Mouse (Mus musculus): Measurements from ENCODE around the gene Hspa12b. TPM values are rescaled to one million over a fixed set of nuclear protein-coding genes. Genes with fewer than 3 reads are reported as not detected.

The Hspa12b gene
- polyA plus RNA-seq, 1 experiment: 30.8 TPM

DNA sequence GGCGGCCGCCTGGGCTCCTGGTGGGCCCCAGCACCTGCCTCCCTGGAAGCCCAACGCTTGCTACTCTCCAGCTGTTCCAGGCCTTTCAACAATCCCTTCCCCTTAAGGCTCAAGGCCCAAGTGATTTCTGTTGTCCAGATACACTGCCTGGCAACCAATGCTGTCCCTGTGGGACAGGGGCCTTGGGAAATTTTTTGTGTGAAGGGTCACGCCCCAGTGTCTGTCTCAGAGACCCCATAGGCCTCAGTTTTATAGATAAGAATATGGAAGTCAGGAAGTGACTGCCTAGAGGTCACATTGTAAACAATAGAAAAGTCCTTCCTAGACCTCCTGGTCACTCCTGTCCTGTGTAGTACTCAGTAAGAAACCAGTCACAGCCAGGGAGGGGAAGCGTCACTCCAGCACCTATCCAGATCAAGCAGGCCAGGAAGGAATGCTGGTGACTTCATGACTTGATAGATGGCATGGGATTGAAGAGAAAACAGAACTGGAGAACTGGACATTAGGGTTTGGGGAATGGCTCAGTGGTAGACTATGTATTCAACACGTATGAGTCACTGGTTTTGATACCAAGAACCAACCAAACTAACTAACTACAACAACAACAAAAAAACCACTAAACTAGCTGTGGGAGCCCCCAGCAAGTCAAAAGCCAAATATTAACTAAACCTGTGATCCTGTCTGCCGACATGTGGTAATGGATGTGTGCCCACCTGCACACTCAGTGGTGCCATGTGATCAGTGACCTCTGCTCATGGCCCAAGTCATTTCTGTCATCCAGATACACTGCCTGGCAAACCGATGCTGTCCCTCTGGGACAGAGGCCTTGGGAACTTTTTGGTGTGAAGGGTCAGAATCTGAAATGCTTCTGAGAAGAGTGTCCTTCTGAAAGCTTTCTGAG lies 21.5 kb downstream of the Hspa12b start:
- DNase-seq (ENCODE audit: low read depth): no peak

DNA sequence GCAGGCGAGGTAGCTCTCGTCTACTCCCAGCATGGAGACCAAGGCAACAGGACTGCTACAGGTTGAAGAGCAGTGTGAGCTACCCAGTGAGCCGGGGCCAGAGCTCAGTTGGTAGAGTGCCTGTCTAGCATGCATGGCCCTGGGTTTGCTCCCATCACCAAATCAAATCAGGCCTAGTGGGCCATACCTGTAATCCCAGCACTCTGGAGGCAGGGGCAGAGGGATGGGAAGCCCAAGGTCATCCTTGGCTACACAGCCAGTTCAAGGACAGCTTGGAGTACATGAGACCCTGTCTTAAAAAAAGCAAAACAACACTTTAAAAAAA lies 22.1 kb downstream of the Hspa12b start:
- no peak for DNase-seq (ENCODE audit: low read depth)

DNA sequence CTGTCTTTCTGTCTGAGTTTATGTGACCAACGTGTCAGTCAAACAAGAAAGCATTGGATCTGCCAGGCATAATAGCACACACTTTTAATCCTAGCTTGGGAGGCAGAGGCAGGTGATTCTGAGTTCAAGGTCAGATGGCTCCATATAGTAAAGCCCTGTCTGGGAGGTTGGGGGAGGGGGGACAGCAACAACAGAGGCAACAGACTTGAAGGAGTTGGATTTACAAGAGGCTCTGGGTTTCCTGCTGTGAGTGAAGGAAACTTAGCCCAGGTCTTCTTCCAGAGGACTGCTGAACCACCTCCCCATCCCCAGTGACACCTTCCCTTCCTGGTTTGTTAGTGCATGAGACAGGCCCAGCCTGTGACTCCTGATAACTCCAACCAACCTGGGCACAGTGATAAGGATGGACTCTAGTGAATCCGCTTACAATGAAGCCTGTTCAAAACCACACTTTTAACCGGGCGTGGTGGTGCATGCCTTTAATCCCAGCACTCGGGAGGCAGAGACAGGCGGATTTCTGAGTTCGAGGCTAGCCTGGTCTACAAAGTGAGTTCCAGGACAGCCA lies 25.2 kb downstream of the Hspa12b start:
- no peak for DNase-seq (ENCODE audit: low read depth)

DNA sequence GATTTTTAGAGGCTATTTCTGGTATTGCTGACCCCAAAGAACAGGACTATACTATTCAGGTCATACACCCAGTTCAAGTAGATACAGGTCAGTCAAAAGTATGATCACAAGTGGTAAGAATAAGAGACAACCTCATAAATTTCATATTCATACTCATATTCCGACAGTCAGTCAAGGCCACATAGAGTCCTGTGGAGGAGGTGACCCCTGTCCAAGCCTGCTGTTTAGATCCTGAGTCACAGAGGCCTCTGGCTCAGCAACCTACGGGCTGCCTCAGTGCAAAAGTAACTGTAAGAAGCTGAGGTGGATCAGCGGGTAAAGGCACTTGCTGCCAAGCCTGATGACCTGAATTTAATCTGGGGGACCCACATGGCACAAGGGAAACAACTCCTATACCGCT lies 27.0 kb downstream of the Hspa12b start:
- DNase-seq (ENCODE audit: low read depth): no peak

DNA sequence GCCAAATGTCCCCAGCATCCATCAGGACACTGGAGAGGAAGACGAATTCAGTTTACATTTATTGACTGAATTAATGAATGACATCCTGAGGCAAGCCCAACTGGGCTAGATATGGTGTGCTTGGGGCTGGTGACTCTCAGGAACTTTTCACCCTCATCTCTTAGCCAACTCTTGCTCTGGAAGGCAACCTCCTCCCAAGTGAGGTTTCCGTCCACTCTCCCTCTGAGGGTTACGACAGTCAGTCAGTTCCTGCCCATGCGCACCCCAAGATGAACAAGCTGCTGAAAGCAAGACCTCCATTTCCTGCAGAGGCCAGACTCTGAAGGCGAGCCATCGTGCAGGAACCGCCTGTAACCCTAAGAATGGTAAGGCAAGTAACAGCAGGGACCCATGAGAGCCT lies 29.9 kb downstream of the Hspa12b start:
- no peak for DNase-seq (ENCODE audit: low read depth)

DNA sequence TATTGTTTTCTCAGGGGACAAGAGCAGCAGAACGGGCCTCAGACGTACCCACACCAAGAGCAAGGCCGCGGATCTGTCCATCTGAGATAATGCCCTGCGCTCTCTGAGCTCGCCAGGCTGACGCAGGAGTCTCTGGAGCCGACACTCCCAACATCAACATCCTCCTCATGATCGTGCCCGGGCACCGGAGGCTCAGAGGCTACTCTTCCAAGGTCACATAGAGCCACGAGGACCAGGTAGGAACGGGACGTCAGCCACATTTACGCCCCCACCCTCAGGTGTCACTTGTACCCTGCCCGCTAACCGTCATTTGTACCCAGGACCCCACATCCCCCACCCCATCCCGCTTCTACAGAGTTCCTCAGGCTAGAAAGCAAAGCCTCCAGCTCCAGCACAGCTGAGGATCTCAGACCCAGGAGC lies 32.4 kb downstream of the Hspa12b start:
- DNase-seq (ENCODE audit: low read depth): no peak

DNA sequence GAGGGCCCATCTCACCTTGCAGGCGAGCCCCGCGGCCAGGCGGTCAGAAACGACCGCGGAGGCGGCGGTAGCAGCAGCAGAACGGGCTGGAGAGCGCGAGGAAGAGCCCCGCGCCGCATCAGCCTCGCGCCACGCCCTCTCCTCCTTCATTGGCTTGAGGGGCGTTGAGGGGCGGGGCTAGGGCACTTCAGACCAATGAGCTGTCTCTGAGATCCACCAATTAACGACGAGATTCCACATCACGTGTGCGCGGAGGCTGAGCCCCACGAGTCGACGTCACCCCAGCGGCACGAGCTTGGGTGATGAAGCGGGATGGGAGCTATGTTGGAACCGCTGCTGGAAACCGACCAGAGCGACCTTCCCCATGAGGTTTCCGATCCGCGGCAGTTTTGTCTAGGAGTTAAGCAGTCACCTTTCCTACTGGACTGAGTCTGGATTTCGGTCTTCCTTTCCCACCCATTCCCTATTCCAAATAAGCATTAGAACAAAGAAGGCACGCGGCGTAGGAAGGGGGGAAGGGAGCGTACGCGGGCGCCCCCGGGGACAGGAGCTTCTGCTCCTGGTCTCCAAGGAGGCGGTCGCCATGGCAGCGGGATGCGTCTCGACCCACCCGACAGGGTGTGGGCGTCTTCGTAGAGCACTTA lies 33.0 kb downstream of the Hspa12b start, which contains the start of gene 1700037H04Rik:
Gene 1700037H04Rik, minus strand, starts transcription at position 144 of the 644 bp plus-strand sequence.
- peak; percentile 69 for DNase-seq (ENCODE audit: low read depth)

DNA sequence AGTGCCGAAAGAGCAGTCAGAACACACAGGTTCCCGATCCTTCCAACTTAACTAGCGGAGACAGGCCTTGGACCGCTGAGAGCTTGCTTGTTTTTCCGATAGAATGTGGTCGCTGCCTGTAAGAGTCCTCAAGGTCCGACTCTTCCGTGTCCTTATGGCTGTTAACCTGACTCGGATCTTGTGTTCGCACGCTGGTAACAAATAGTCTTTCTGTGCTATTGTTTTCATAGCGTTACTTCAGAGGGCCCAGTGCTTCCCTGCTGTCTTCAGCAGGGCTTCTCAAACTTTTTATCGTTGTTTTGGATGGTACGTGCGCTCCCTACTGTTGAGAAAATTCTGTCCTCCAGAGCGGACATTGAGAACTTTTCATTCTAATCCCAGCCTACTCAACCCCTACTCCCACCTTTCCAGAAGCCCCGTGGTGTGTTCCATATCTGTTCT lies 33.6 kb downstream of the Hspa12b start:
- DNase-seq (ENCODE audit: low read depth): no peak

DNA sequence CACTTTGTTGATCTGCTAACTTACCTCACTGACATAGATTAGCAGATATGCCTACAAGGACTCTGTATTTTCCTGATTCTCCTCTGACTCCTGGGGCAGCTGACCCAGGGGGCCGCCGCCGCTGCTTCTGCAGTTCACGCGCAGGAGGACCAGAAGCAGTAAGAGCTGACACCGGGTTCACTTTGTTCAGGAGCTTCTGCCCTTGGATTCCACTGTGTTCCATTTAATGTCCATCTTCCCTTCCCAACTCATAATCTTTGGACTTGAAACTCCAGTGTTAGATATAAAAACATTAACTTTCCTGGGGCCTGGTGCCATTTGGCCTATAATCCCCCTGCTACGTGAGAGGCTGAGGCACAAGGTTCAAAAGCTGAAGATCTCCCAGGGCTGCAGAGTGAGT lies 36.8 kb downstream of the Hspa12b start:
- no peak for DNase-seq (ENCODE audit: low read depth)

DNA sequence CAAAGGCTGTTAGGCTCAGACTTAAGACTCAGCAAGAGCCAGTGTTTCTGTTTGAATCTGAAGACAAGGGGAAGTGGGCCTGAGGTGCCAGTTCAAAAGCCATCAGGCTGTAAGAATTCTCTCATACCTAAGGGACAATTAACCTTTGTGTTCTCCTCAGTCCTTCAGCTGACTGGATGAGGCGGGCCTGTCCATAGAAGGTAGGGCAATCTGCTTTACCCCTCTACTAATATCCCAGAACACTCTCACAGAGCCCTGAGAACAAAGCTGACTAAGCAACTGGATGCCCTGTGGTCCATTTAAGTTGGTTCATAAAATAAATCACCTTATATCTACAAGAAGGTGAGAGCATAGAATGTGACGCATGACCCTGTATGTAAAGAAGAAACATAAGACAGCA lies 39.1 kb downstream of the Hspa12b start:
- no peak for DNase-seq (ENCODE audit: low read depth)

DNA sequence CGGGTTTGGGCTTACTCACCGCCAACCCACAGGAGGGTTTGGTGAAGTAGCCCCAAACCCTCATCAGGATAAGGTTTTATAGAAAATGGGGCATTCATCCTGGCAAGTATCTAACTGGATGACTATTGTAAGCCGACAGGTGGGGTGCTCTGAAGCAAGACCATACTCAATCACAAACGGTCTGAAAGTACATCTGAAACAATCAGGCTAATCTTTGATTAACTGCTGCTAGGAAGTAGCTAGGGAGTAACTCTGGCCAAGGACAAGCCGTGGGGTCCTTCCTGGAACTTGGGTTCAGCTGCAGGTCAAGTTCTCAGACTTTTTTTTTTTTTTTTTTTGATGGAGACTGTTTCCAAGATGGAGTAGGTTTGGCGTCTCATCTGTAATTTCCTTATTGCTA lies 40.9 kb downstream of the Hspa12b start:
- no peak for DNase-seq (ENCODE audit: low read depth)

DNA sequence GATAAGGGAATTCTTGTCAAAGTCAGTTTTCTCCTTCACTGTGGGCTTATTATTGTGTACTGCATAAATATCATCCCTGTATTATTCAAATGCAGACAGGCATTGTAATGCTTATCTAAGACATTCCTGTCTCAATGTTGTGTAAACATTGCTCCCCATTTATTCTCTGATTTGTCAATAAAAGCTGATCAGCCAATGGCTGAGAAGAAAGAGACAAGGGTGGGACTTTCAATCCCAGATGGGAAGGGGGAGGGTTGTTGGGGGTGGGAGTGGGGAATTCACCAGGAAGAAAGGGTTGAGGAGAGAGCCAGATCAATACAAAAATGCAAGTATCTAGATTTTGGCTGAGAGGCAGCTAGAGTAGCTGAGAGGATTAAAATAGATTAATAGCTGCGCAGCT lies 41.8 kb downstream of the Hspa12b start:
- DNase-seq (ENCODE audit: low read depth): no peak

DNA sequence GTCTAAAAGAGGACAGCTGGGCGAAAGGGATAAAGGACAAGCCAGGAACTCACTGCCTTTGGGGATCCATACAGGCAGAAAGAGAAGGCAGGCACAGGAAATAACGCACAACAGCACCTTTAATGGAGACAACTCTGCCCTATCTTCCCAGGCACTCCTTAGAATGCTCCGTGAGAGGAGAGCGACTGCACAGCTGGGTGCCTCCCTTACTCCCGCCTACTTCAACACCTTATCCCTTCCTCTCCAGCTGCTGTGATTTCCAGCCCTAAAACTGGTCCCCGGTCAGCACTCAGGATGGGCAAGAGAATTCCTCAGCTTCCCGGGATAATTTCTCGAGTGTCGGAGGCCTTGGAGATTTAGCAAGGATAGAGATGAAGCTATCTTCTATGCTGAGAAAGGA lies 43.9 kb downstream of the Hspa12b start:
- no peak for DNase-seq (ENCODE audit: low read depth)

DNA sequence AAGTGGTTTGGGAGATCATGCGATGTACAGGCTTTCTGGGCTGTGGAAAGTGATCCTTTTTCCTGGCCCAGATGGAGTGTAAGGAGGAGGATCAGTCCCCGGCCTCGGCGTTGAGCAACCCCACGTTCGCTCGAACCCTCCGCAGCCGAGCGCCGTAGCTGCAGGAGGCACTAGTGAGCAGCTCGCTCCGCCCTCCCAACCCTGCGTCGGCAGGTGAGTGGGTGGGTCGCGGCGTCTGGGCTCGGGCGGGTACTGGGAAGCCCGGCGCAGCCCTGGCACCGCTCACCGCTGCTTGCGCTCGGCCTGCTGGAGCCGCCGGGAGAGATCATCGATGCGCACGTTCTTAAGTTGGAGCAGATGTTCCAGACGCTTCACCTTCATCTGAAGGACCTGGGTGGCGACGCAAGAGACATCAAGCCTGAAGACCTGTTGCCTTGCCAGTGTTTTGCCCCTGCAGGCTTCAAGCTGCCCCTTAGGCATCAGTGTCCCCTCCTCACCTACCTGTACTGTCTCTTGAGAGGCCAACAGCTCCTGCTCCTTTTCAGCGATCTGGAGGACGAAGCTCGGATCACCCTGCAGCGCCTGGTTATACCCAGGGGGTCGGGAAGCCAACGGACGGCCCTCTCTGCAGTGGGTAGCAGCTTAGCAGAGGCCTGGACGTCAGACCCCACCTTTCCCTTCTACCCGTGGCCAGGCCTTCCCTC lies 44.5 kb downstream of the Hspa12b start:
- DNase-seq (ENCODE audit: low read depth): no peak

DNA sequence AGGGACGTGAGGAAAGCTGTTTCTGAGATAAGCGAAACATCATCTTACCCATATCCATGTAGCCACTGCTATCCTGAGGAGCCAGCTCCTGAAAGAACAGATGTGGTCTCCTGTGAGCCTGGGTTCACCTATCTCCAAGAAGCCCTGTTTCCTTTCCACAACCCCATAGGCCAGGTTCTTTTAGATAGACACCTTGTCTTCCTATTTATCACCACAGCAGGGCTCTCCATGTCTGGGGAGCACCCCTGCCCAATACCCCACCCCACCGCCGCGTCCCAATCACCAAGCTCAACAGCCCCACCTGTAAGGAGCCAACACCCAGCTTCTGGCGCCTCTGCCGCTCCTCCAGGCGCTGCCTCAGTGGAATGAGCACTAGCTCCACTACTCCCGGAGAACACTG lies 45.2 kb downstream of the Hspa12b start:
- DNase-seq (ENCODE audit: low read depth): no peak

DNA sequence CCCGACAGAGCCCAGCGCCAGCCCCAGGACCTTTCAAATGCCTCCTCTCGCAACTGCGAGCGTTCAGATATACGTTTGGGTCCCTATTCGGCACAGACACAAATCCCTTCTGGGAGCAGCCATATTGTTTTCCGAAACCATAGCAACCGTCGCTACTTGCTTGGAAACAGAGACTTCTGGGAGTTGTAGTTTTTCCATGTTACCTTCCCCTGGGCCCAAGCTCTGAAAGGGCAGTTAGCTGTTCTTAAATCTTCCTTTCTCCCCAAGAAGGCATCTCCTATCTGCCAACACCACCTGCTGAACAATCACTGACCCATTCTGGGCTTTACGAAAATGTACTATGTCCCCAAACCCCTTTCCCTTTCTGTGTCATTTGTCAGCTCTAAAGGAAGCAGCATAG lies 47.6 kb downstream of the Hspa12b start:
- no peak for DNase-seq (ENCODE audit: low read depth)

DNA sequence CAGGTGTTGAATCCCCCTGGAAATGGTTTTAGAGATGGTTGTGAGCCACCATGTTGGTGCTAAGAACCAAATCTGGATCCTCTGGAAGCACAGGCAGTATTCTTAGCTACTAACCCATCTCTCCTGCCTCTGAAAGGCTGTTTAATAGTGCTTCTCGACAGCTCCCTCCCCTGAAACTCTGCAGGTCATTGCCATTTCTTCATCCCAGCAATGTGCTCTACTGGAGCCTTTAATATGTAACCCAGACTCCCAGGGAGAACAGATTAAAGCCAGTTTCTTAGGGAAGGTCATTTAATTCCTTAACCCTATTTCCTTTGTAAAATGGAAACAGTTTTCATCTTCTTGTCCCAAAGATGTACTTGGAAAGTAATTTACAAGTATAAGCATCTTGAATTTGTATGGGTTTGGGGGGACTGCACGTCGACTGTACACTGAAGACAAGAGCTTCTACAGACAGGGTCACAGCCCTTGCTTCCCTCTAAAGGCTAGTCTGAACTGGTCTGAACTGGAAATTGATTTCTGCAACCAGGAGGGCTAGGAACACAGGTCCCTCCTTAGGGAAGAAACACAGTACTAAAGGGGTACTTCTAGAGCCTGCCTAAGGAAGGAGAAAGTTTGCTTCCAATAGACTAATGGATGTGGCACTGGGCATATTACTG lies 48.3 kb downstream of the Hspa12b start:
- DNase-seq (ENCODE audit: low read depth): no peak

DNA sequence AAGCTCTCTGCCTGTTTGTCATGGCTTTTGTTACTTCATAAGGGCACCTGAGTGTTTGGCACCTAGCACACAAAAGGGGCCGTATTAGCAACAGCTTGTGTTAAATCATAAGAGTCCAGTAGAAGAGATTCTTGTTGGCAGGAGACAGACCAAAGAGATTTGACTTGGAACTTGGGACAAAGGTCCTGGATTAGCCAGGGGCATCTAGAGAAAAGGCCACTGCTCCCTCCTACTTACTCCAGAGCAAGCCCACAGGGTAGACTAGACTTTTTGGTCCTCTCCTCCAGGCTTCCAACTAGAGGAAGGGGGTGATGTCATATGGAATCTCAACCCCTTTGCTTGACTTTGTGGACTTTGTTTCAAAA lies 48.8 kb downstream of the Hspa12b start:
- no peak for DNase-seq (ENCODE audit: low read depth)

DNA sequence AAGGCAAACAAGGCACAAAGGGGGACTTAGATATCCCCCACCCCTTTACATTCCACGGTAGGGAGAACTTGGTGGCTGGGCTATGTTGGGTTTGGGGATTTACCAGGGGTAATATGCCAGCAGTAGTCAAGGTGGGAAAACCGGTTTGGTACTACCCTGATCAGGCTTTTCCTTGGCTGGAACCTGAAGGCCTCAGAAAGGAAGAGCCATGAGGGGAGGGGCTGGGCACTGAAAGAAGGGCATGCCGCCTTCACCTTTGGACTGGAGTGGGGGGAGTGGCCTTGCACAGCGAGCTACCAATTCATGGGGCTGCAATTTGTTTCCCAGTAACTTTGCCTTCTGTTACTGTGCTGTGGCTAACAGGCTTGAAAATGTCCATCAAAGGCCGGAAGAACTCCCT lies 49.4 kb downstream of the Hspa12b start:
- DNase-seq (ENCODE audit: low read depth): no peak

DNA sequence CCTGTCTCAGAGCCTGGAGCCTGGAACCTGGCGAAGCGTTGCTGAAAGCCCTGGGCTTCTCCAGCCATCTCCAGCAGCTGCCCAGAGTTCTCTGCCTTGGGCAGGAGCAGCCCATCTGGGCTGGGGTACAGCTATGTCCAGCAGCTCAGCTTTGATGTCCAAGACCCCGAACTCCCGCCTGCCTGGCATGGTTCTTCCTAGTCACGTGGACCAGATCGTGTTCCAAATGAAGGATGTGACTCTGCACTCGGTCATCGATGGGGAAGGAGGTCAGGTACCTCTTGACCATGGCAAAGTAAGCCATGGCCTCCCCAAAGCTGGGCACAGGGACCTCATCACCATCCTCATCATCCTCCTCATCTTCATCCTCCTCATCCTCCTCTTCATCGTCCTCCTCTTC lies 50.9 kb downstream of the Hspa12b start:
- no peak for DNase-seq (ENCODE audit: low read depth)

DNA sequence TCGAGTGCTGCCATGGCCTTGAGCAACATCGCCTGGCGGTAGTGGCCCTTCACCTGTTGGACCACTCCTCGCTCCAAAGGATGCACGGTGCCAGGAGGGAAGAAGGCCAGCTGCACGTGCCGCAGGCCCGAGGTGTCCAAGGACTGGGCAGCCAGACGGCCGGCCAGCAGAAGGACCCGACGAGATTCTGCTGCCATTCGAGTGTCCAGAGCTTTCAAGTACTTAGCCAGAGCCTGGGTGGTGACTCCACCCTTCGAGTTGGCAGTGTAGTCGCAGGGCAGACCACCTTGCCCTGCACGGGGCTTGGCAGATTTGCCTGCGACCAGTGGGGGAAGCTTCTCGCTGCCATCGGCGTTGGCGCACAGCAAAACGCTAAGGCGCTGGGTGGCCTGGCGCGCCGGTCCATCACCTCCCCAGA lies 51.8 kb downstream of the Hspa12b start:
- DNase-seq (ENCODE audit: low read depth): no peak

Measured in gonadal fat pad, adult 2 months (tissue).